Mouse (Mus musculus) stomach, embryonic 16.5 days (tissue): ENCODE data around the gene Vmn2r57. TPM values are rescaled to one million over a fixed set of nuclear protein-coding genes. Genes with fewer than 3 reads are reported as not detected.
"Not testable (repeated sequence)": the region's sequence is repeated elsewhere in the genome, so short reads cannot be mapped to it uniquely, and the experiment has no call there.

Experiments
- ATAC-seq: fragments of 200-750 bp; cut with Nextera tagmentation; 2 replicates; pipeline ENCODE4 v1.8.0; 2017; ENCODE audit warnings: moderate number of reproducible peaks, moderate TSS enrichment; ENCODE audit not compliant: insufficient read depth, low FRiP score
- H3K27ac ChIP-seq: fragments of 300-500 bp; sonication (generic); 2 replicates; pipeline ENCODE4 v1.5.1; 2014; ENCODE audit warnings: low read length
- H3K27me3 ChIP-seq: fragments of 300-500 bp; sonication (generic); 2 replicates; pipeline ENCODE4 v1.6.1; 2014; ENCODE audit warnings: low read length, control low read depth, mixed read lengths; ENCODE audit not compliant: control insufficient read depth, insufficient read depth
- H3K36me3 ChIP-seq: fragments of 300-500 bp; sonication (generic); 2 replicates; pipeline ENCODE4 v1.6.1; 2014; ENCODE audit warnings: low read length; ENCODE audit not compliant: control insufficient read depth, insufficient read depth
- H3K4me1 ChIP-seq: fragments of 300-500 bp; sonication (generic); 2 replicates; pipeline ENCODE4 v1.6.1; 2014; ENCODE audit warnings: low read length, control low read depth, mixed read lengths; ENCODE audit not compliant: control insufficient read depth, insufficient read depth
- H3K4me2 ChIP-seq: fragments of 300-500 bp; sonication (generic); 2 replicates; pipeline ENCODE4 v1.6.1; 2014; ENCODE audit warnings: low read depth, low read length, mixed read lengths
- H3K4me3 ChIP-seq: fragments of 300-500 bp; sonication (generic); replicated peaks from 2 replicates; pipeline ENCODE4 v1.5.1; 2014; ENCODE audit warnings: mild to moderate bottlenecking, low read length
- H3K9ac ChIP-seq: fragments of 300-500 bp; sonication (generic); 2 replicates; pipeline ENCODE4 v1.6.1; 2014; ENCODE audit warnings: low read length
- H3K9me3 ChIP-seq: fragments of 300-500 bp; sonication (generic); replicated peaks from 2 replicates; pipeline ENCODE4 v1.6.1; 2016; ENCODE audit warnings: low read length, control low read depth; ENCODE audit not compliant: control insufficient read depth
- WGBS: fragments of 180-500 bp; shearing (Covaris S2); extraction: QIAGEN DNeasy Blood & Tissue Kit; methylation state at CpG from one replicate; pipeline ENCODE4 v1.1.7; 2014; 5-methylcytosine and 5-hydroxymethylcytosine counted together
- polyA plus RNA-seq: library from polyadenylated mRNA; unstranded; fragments of >200 nt; fragmentation: Nextera tagmentation; extraction: Ambion mirVana; gene quantifications from 2 replicates; pipeline ENCODE4 v1.2.1, GENCODE M21; 2015

The Vmn2r57 gene
- 0.22 and 0.31 TPM in 2 replicates for polyA plus RNA-seq

DNA sequence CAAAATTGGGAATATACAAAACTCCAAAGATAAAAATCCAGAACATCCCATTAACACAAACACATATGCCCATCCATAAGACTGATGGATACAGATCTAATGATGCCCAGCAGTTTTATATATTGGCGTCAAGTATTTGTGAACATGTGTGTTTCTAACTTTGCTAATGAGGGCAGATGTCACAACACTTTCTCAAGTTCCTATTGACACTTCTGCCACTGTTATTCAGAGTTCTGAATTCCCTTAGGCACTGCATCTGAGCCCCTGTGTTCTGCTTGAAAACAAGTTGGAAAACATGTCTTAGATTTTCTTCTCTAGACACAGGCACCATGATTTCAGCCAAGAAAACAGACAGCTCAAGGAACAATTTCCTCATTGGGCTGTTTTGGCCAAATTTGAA is at the start of gene Vmn2r57:
Vmn2r57 (minus strand) TSS at position 101 of the 400 bp plus-strand sequence.
- not testable (repeated sequence) for H3K4me2 ChIP-seq, H3K27ac ChIP-seq, H3K27me3 ChIP-seq, H3K4me1 ChIP-seq, H3K36me3 ChIP-seq, H3K9ac ChIP-seq, ATAC-seq, H3K9me3 ChIP-seq, H3K4me3 ChIP-seq
- WGBS: 61% methylated on average over 1 of the region's 1 CpGs

- no peak overlapping the region for H3K27ac ChIP-seq
- no peak for ATAC-seq
- peaks cover 3% of the 10 kb centered on the region; the same call in 1 of the 2 replicates for H3K9me3 ChIP-seq
- no peak overlapping the region for H3K4me2 ChIP-seq
- H3K27me3 ChIP-seq: no peaks in the 10 kb centered on the region
- 96% methylated on average over 2 of the region's 2 CpGs for WGBS
- H3K4me3 ChIP-seq: no peak overlapping the region
- H3K9ac ChIP-seq: no peak overlapping the region
- H3K36me3 ChIP-seq: 0 out of 2 replicates have a peak, but pooled peaks cover 3% of the 10 kb centered on the region
- H3K4me1 ChIP-seq: no peaks in the 10 kb centered on the region
Measured at GRCm38 (mm10) chr7:41497871-41498270, 49.4 kb upstream of the Vmn2r57 start.

DNA sequence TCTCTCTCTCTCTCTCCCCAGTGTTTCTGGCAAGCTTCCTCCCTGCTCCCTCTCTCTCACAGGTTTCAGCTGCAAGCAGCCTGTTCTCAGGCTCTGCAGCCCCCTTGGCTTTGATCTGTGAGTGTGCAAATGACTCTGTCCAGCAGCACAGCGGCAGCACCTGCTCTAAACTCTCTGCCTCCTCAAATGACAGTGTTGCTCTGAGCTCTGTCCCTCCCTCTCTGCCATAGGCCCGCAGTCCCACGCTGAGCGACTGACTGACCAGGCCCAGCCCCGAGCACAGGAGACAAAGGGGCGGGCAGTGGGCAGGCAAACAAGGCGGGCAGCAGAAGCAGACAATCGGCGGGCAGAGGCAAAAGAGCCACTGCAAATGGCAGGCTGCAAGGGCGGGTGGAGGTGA is 3.4 kb upstream of the Vmn2r57 start:
- Histone ChIP-seq H3K9ac (no peak overlapping the region), H3K27ac (no peak overlapping the region), H3K9me3 (no peaks in the 10 kb centered on the region), H3K27me3 (no peaks in the 10 kb centered on the region), H3K4me1 (no peaks in the 10 kb centered on the region), H3K4me2 (no peak overlapping the region), H3K4me3 (no peak overlapping the region), H3K36me3 (no peaks in the 10 kb centered on the region)
- 8% methylated on average over 10 of the region's 10 CpGs for WGBS
- ATAC-seq: no peak

- Histone ChIP-seq H3K4me2 (no peak overlapping the region), H3K36me3 (no peaks in the 10 kb centered on the region), H3K27ac (no peak overlapping the region), H3K4me3 (no peak overlapping the region), H3K4me1 (no peaks in the 10 kb centered on the region), H3K27me3 (no peaks in the 10 kb centered on the region), H3K9ac (no peak overlapping the region), H3K9me3 (no peaks in the 10 kb centered on the region)
- ATAC-seq: no peak
- WGBS: 75% methylated on average over 4 of the region's 4 CpGs
Measured at GRCm38 (mm10) chr7:41394130-41394529, 54.4 kb downstream of the Vmn2r57 start.

- Histone ChIP-seq H3K36me3 (no peaks in the 10 kb centered on the region), H3K4me2 (peak within 1 kb of the TSS; percentile 53), H3K9ac (peak within 1 kb of the TSS; percentile 74), H3K4me3 (peak within 1 kb of the TSS; percentile 65), H3K27ac (peak within 1 kb of the TSS; percentile 80), H3K9me3 (no peaks in the 10 kb centered on the region), H3K27me3 (no peaks in the 10 kb centered on the region), H3K4me1 (no peaks in the 10 kb centered on the region)
- peak; percentile 98 for ATAC-seq
- under 1% methylated on average over 25 of the region's 25 CpGs for WGBS
Measured at GRCm38 (mm10) chr7:41393048-41393971, 55.2 kb downstream of the Vmn2r57 start, which contains the start of gene AI987944. Gene AI987944, minus strand, starts transcription at chr7:41393379.

Other genes starting within 250 kb of the Vmn2r57 start
- 12.0 and 12.2 TPM in 2 replicates for gene AI987944, start 55.3 kb downstream of the Vmn2r57 start, polyA plus RNA-seq
- gene Gm20449, start 50.7 kb upstream of the Vmn2r57 start, polyA plus RNA-seq: 0.18 TPM in 1 of 2 replicates, not detected in the other
- gene AW146154, start 51.2 kb upstream of the Vmn2r57 start, polyA plus RNA-seq: 9.5 and 10.2 TPM in 2 replicates
- gene Gm6871, start 125.0 kb upstream of the Vmn2r57 start, polyA plus RNA-seq: not detected in 2 replicates
- gene 2610021A01Rik, start 150.5 kb upstream of the Vmn2r57 start, polyA plus RNA-seq: 10.4 and 12.0 TPM in 2 replicates
- gene Zfp788, start 184.5 kb upstream of the Vmn2r57 start, polyA plus RNA-seq: 9.0 and 11.0 TPM in 2 replicates